Mouse (Mus musculus): Measurements from ENCODE around the gene Tbrg4.

Tbrg4 gene

DNA sequence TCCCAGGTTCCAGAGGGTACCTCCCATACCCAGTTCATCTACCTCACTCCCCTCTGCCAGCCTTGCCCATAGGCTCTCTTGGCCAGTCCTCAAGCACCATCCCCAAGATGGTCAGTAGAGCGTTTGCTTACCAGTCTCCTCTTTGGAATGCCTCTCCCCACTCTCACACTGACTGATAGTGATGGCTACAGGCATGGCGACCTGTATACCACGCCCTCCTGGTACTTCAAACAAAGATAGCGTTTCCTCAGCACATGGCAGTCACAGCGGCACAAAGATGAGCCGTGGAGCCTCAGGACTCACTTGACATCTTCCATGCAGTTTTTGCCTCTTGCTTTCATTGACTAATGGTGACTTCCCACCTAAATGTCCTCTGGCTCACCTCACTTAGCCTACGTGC is 36.0 kb downstream of the Tbrg4 start:
- no peak for DNase-seq

DNA sequence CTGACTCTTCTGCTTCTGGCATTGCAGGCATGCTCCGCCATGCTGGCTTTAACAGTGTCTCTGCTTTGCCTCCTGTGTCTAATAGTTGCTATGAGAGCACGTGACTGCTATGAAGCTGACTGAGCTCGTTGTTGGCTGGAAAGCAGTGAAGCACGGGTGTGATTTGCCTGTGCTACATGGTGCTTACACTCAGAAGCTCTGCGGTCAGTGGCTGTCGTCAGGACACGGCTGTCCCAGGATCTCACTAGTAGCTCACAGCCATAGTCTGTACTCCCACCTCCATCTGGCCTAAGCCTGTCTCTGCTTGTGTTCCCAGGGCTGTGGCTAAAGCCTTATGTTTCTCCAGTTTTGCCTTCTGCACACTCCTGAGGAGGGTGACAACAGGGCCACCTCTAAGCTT is 37.6 kb downstream of the Tbrg4 start:
- no peak for DNase-seq

DNA sequence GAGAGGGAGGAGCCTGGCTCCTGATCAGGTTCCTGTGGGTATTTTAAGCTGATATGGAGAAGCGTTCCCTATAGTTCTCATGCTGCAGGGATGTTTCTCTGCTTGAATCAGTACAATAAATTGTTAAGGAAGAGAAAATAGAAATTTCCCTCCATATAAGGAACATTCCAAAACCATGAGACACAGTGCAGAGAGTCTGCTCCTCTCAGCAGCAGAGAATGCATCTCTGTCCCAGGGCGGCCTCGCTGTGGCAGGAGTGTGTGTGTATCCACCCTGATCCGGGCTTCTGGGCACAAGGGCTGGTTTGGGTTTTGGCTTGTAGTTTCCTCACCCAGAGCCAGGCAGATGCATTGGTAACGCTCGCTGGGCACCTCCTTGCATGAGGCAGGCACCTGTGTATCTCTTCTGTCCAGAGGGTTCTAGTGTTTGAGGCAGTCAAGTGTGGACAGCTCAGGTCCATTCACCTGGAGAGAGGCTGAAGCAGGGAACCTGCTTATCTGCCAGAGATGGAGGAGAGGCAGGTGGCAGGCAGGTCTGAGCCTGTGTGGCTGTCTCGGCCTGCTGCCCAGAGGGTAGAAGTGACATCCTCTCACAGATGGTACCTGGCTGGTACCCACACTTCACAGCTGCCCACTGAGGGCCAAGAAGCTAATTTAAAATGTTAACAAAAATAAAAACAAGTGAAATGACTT is 38.5 kb downstream of the Tbrg4 start:
- no peak for DNase-seq

DNA sequence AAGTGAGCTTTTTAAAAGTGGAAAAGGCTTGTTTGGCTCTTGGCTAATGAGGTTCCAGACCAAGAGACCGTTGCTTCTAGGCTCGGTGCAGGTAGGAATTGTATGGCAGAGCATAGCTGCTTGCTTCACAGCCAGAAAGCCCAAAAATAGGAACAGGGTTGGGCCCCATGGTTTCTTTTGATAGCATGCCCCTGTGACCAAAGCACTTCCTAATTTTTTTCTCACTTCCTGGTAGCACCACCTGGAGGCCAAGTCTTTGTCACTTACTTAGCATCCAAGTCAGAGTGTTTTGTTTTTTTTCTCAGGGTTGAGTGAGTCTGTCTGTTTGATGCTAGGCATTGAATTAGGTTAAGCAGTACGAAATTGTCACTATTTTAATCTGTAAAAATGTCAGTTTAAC is 39.2 kb downstream of the Tbrg4 start:
- no peak for DNase-seq

DNA sequence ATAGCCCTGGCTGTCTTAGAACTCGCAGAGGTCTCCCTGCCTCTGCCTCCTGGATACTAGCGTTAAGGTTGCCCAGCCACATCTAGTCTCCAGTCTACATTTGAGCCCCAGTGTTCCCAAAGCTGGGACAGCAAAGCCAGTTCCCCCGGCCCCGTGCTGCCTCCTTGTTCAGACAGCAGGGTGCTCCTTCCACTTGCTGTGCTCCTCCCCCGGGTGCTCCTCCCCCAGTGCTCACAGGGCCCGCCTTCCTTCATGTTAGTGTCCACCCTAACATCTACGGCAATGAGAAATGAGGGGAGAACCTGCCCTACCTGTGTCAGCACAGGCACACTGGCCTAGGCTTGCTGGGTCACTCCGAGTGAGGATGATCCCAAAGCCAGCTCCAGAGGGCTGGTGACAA is 40.1 kb downstream of the Tbrg4 start:
- DNase-seq = no peak

DNA sequence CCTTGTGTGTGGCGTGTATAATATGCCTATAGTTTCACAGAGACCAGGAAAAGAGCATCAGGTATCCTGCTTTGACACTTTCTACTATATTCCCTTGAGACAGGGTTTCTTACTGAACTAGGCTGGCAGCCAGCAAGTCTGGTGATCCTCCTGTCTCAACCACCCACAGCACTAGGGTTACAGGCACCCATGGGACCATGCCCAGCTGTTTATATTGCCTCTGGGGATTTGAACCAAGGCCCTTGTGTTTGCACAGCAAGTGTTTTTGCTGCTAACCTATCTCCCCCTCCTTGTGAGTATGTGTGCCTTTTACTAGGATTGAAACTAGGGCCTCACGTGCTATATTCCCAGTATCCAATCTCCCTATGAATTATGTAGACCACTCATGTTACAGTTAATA is 44.3 kb downstream of the Tbrg4 start:
- no peak for DNase-seq

DNA sequence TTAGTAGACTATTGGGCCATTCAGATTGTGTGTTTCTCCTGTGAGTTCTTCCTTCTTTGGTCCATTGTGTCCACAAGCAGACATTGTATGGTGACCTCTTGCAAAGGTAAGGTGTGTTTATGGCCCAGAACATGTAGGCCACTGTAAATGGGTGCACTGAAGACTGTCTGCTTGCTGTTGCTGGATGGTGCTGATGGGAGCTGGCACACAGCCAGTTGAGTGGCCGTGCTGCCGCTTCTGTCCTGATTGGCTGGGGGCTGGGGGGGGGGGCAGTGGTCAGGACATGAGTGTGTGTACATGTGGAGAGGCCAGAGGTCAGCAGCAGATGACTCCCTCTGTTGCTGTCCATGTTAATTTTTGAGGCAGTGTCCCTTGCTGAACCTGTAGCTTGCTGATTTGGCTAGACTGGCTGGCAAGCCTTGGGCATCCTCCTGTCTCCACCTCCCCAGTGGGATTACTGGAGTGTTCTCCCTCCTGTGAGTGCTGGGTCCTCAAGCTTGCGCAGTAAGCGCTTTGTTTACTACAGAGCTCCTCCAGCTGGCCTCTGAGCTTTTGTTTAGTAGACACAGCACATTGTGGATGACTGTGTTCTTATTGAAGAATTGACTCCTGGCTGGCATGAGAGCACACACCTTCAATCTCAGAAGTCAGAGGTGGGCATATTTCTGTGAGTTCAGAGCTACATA is 45.7 kb downstream of the Tbrg4 start:
- DNase-seq = no peak

DNA sequence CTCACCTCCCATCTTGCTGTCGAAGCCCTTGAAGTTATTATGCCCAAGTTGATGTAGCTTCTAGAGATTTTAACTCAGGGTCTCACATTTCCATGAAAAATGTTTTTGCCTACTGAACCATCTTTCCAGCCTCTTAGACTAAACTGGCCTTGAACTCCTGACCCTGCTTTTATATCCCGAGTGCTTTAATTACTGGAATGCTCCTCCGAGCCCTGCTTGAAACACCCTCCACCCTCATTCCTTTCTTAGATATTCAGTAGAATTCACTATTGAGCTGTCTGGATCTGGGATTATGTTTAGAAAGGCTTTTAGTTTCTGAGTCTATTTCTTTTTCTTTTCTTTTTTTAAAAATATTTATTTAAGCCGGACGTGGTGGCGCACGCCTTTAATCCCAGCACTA is 46.5 kb downstream of the Tbrg4 start:
- no peak for DNase-seq

DNA sequence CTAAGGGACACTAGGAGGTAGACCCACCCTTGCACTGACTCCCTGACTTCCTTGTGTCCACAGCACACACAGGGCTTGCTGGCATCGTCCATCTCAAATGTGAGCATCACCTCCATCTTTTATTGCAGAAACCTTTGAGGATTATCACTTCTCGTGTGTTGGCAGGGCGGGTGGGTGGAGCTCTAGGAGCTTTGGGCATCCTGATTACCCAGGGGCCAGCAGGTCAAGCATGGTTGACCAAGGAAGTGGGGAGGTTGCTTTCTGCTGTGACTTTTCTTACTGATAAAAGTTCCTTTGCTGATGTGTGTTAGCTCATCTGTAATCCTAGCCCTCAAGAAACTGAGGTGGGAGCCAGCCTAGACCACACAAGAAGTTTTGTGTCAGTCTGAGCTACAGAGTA is 49.7 kb downstream of the Tbrg4 start:
- no peak for DNase-seq

DNA sequence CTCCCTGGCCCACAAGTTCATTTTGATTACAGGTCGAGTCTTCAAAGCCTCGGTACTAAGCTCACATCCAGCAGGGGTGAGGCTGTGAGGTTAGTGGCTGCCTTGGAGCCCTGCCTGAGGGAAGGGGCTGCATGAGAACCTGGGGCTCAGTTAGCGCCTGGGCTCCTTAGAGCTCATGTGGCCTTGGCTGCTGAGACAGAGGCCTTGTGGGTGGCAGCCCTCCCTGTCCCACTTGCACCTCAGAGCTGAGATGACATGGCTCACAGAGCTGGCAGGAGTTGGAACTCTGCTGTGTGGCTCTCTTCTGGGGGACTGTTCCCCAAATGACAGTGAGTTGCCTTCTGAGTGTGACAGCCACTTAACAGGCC is 56.5 kb downstream of the Tbrg4 start:
- no peak for DNase-seq

DNA sequence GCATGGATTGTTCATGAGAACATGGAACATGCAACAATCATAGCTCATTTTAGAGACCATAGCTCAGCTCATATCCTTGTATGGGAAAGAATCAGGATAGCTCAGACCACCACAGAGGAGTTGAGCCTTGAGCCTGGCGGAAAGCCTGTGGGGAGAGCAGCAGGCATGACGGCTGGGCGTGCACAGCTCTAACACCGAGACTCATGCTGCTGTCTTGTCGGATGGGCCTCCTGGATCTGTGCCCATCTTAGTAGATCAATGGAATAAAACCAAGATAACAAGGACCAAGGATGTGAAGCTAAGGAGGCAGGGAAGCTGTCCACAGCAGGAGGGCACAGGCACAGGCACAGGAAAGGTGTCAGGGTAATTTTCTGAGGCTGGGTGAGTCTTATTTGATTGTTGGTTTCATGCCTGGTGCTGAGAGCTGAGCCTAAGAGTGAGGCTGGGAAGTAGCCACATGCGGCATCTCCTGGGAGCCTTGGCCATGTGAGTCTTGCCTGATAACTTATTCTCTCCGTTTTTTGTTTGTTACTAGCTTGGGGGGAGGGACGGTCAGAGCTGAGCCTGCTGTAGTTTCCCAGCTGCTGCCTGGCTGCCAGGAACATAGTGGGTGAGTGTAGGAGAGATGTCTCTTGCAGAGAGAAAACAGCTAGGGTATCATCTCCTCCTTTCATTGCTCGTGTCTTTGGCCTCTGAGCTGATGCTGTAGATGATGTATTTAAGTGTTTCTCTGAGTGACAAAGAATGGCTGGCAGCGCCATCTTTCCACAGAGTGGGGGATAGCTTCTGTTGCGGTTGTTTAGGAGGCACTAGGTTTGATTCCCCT is 57.1 kb downstream of the Tbrg4 start:
- peak; percentile 25 for DNase-seq

DNA sequence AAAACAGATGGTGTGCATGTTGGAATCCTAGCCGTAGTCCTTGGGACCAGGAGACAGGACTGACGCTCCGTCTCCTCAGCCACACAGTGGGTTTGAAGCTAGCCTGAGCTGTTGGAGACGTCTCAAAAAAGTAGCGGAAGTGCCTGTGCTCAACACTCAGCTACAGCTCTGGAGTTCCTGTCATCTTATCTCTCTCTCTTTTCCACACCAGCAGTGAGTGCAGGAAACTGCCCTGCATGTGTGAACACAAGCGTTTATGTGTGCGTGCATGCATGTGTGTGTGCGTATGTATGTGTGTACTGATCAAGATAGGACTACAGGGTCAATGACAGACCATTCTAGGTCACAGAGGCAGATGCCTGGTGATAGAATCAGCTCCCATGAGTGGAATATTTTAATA is 57.9 kb downstream of the Tbrg4 start:
- DNase-seq = no peak

DNA sequence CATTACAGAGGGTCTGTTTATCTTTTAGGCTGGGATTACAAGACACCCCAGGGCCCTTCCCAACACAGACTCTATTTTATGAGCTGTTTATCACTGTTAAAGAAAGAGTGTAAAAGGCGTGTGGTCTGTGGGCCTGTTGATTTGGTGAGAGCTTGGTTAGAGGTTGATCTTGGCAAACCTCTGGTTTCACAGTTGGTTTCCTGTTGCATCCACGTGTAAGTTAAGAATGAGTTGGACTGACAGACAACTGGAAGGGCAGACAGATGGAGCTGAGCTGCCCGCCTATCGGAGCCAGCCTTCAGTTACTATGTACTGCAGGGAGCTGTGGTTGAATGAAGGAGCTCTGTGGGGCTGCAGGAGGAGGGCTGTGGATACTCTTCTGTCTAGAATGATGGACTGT is 59.4 kb downstream of the Tbrg4 start:
- DNase-seq = no peak
